Mouse (Mus musculus) heart, embryonic 10.5 days (tissue): ENCODE results near the gene Rpl6. TPM values are rescaled to one million over a fixed set of nuclear protein-coding genes. Genes with fewer than 3 reads are reported as not detected.

Source experiments
- DNase-seq: peaks from one replicate; pipeline ENCODE4 v3.0.0-alpha.2; 2017; ENCODE audit warnings: low spot score
- H3K27ac ChIP-seq: fragments of 300-500 bp; sonication (generic); 2 replicates; pipeline ENCODE4 v1.5.1; 2016; ENCODE audit warnings: mild to moderate bottlenecking
- H3K27me3 ChIP-seq: fragments of 300-500 bp; sonication (generic); 2 replicates; pipeline ENCODE4 v1.6.1; 2016; ENCODE audit warnings: mild to moderate bottlenecking; ENCODE audit not compliant: poor library complexity, insufficient read depth, severe bottlenecking
- H3K36me3 ChIP-seq: fragments of 300-500 bp; sonication (generic); 2 replicates; pipeline ENCODE4 v1.6.1; 2016; ENCODE audit warnings: mild to moderate bottlenecking, moderate library complexity
- H3K4me1 ChIP-seq: fragments of 300-500 bp; sonication (generic); 2 replicates; pipeline ENCODE4 v1.6.1; 2016; ENCODE audit warnings: mild to moderate bottlenecking
- H3K4me3 ChIP-seq: fragments of 300-500 bp; sonication (generic); 2 replicates; pipeline ENCODE4 v1.5.1; 2016; ENCODE audit warnings: mild to moderate bottlenecking, moderate library complexity
- H3K9me3 ChIP-seq: fragments of 300-500 bp; sonication (generic); 2 replicates; pipeline ENCODE4 v1.6.1; 2016; ENCODE audit warnings: mild to moderate bottlenecking, moderate library complexity
- WGBS: fragments of 180-500 bp; shearing (Covaris S2); methylation state at CpG from one replicate; pipeline ENCODE4 v1.1.7; 2016; 5-methylcytosine and 5-hydroxymethylcytosine counted together
- polyA plus RNA-seq: library from polyadenylated mRNA; unstranded; fragments of >200 nt; fragmentation: Nextera tagmentation; extraction: Ambion mirVana; gene quantifications from 2 replicates; pipeline ENCODE4 v1.2.1, GENCODE M21; 2016

The Rpl6 gene
- polyA plus RNA-seq, 1 experiment from 2014 or later: 580 TPM

- no peaks in the 10 kb centered on the region for H3K9me3 ChIP-seq
- no peak overlapping the region for H3K4me3 ChIP-seq
- peak overlapping the region; percentile 74 for H3K27ac ChIP-seq
- DNase-seq: peak; percentile 92
- H3K4me1 ChIP-seq: peaks cover 23% of the 10 kb centered on the region
- 14% methylated on average over 5 of the region's 5 CpGs for WGBS
- H3K27me3 ChIP-seq: no peaks in the 10 kb centered on the region
- H3K36me3 ChIP-seq: no peaks in the 10 kb centered on the region
Measured at GRCm38 (mm10) chr5:121236171-121236570, 31.9 kb downstream of the Rpl6 start.

- no peaks in the 10 kb centered on the region for H3K36me3 ChIP-seq
- peaks cover 32% of the 10 kb centered on the region for H3K4me1 ChIP-seq
- DNase-seq: no peak
- H3K9me3 ChIP-seq: no peaks in the 10 kb centered on the region
- H3K27ac ChIP-seq: no peak overlapping the region
- 91% methylated on average over 2 of the region's 2 CpGs for WGBS
- no peaks in the 10 kb centered on the region for H3K27me3 ChIP-seq
- no peak overlapping the region for H3K4me3 ChIP-seq
Measured at GRCm38 (mm10) chr5:121238208-121238607, 33.9 kb downstream of the Rpl6 start.

GRCm38 (mm10) chr5:121239846-121240245 lies 35.6 kb downstream of the Rpl6 start:
- H3K4me3 ChIP-seq: no peak overlapping the region
- DNase-seq: no peak
- H3K27ac ChIP-seq: no peak overlapping the region
- whole genome bisulfite sequencing: 77% methylated on average over 5 of the region's 5 CpGs
- H3K36me3 ChIP-seq: no peaks in the 10 kb centered on the region
- peaks cover 36% of the 10 kb centered on the region for H3K4me1 ChIP-seq
- H3K9me3 ChIP-seq: no peaks in the 10 kb centered on the region
- no peaks in the 10 kb centered on the region for H3K27me3 ChIP-seq

GRCm38 (mm10) chr5:121241182-121241581 lies 36.9 kb downstream of the Rpl6 start:
- no peak for DNase-seq
- Histone ChIP-seq H3K4me3 (no peak overlapping the region), H3K4me1 (peaks cover 36% of the 10 kb centered on the region), H3K27me3 (no peaks in the 10 kb centered on the region), H3K27ac (no peak overlapping the region; the same call in 1 of the 2 replicates), H3K9me3 (no peaks in the 10 kb centered on the region), H3K36me3 (no peaks in the 10 kb centered on the region)

GRCm38 (mm10) chr5:121242261-121242660 lies 38.0 kb downstream of the Rpl6 start:
- no peak overlapping the region for H3K4me3 ChIP-seq
- no peaks in the 10 kb centered on the region for H3K27me3 ChIP-seq
- H3K27ac ChIP-seq: peak overlapping the region; percentile 56
- peaks cover 27% of the 10 kb centered on the region; the same call in 1 of the 2 replicates for H3K4me1 ChIP-seq
- H3K36me3 ChIP-seq: no peaks in the 10 kb centered on the region
- DNase-seq: no peak
- no peaks in the 10 kb centered on the region for H3K9me3 ChIP-seq
- 25% methylated on average over 1 of the region's 1 CpGs for WGBS

GRCm38 (mm10) chr5:121242701-121243100 lies 38.4 kb downstream of the Rpl6 start:
- DNase-seq: no peak
- 76% methylated on average over 1 of the region's 1 CpGs for WGBS
- H3K9me3 ChIP-seq: no peaks in the 10 kb centered on the region
- peak overlapping the region; percentile 56 for H3K27ac ChIP-seq
- H3K4me3 ChIP-seq: no peak overlapping the region
- no peaks in the 10 kb centered on the region for H3K36me3 ChIP-seq
- H3K4me1 ChIP-seq: peaks cover 27% of the 10 kb centered on the region; the same call in 1 of the 2 replicates
- H3K27me3 ChIP-seq: no peaks in the 10 kb centered on the region

GRCm38 (mm10) chr5:121243676-121244364 lies 39.5 kb downstream of the Rpl6 start:
- Histone ChIP-seq H3K27ac (no peak overlapping the region; the same call in 1 of the 2 replicates), H3K4me1 (peaks cover 31% of the 10 kb centered on the region; the same call in 1 of the 2 replicates)
- 75% methylated on average over 1 of the region's 1 CpGs for WGBS

GRCm38 (mm10) chr5:121244365-121244731 lies 40.1 kb downstream of the Rpl6 start:
- WGBS: 75% methylated on average over 5 of the region's 5 CpGs
- H3K36me3 ChIP-seq: no peaks in the 10 kb centered on the region

More at GRCm38 (mm10) chr5:121243676-121244364, 39.5 kb downstream of the Rpl6 start:
- H3K27me3 ChIP-seq: no peaks in the 10 kb centered on the region
- peak; percentile 74 for DNase-seq
- no peaks in the 10 kb centered on the region for H3K36me3 ChIP-seq
- H3K9me3 ChIP-seq: no peaks in the 10 kb centered on the region
- no peak overlapping the region for H3K4me3 ChIP-seq

GRCm38 (mm10) chr5:121245201-121245600 lies 40.9 kb downstream of the Rpl6 start:
- H3K27me3 ChIP-seq: no peaks in the 10 kb centered on the region
- H3K4me1 ChIP-seq: peaks cover 29% of the 10 kb centered on the region; the same call in 1 of the 2 replicates
- DNase-seq: peak; percentile 74
- H3K9me3 ChIP-seq: no peaks in the 10 kb centered on the region
- H3K27ac ChIP-seq: no peak overlapping the region
- 74% methylated on average over 7 of the region's 7 CpGs for WGBS
- no peak overlapping the region for H3K4me3 ChIP-seq
- H3K36me3 ChIP-seq: no peaks in the 10 kb centered on the region

More at GRCm38 (mm10) chr5:121244365-121244731, 40.1 kb downstream of the Rpl6 start:
- no peak overlapping the region for H3K4me3 ChIP-seq
- no peaks in the 10 kb centered on the region for H3K9me3 ChIP-seq
- no peak overlapping the region for H3K27ac ChIP-seq
- H3K27me3 ChIP-seq: no peaks in the 10 kb centered on the region
- DNase-seq: peak; percentile 71
- peaks cover 33% of the 10 kb centered on the region; the same call in 1 of the 2 replicates for H3K4me1 ChIP-seq

- H3K36me3 ChIP-seq: peaks cover 3% of the 10 kb centered on the region
- DNase-seq: peak; percentile 69
- peaks cover 17% of the 10 kb centered on the region for H3K4me1 ChIP-seq
- no peaks in the 10 kb centered on the region for H3K27me3 ChIP-seq
- 67% methylated on average over 3 of the region's 3 CpGs for WGBS
- H3K9me3 ChIP-seq: no peaks in the 10 kb centered on the region
- no peak overlapping the region for H3K27ac ChIP-seq
- H3K4me3 ChIP-seq: no peak overlapping the region
Measured at GRCm38 (mm10) chr5:121248766-121249394, 44.6 kb downstream of the Rpl6 start.

GRCm38 (mm10) chr5:121249693-121250092 lies 45.4 kb downstream of the Rpl6 start:
- Histone ChIP-seq H3K36me3 (peaks cover 10% of the 10 kb centered on the region), H3K9me3 (no peaks in the 10 kb centered on the region), H3K4me1 (peaks cover 17% of the 10 kb centered on the region), H3K27ac (no peak overlapping the region), H3K4me3 (no peak overlapping the region), H3K27me3 (no peaks in the 10 kb centered on the region)
- 94% methylated on average over 3 of the region's 3 CpGs for WGBS
- DNase-seq: no peak

GRCm38 (mm10) chr5:121251813-121252212 lies 47.5 kb downstream of the Rpl6 start:
- Histone ChIP-seq H3K27me3 (no peaks in the 10 kb centered on the region), H3K36me3 (peaks cover 18% of the 10 kb centered on the region), H3K4me3 (no peak overlapping the region), H3K27ac (peak overlapping the region; percentile 36), H3K4me1 (peaks cover 12% of the 10 kb centered on the region), H3K9me3 (no peaks in the 10 kb centered on the region)
- 66% methylated on average over 8 of the region's 8 CpGs for WGBS
- DNase-seq: no peak

- Histone ChIP-seq H3K4me1 (peaks cover 7% of the 10 kb centered on the region), H3K9me3 (no peaks in the 10 kb centered on the region), H3K36me3 (peaks cover 27% of the 10 kb centered on the region), H3K4me3 (no peak overlapping the region), H3K27ac (no peak overlapping the region), H3K27me3 (no peaks in the 10 kb centered on the region)
- 87% methylated on average over 18 of the region's 18 CpGs for WGBS
- no peak for DNase-seq
Measured at GRCm38 (mm10) chr5:121253816-121254497, 49.7 kb downstream of the Rpl6 start.
